Comparison of ENCODE assay signal across 12 mouse cellular contexts in genomic region chr7:114149564-114149963, GRCm38 (mm10).
"Had no signal": no experiment of that assay in that cellular context is flagged by ENCODE, and none has a peak within 500 bp of the region (broad histone marks: within the 10 kb centered on the region; RNA-seq: fewer than 3 reads in every experiment).

No protein-coding gene starts in this region.

- H3K4me1 ChIP-seq: limb, embryonic 12.5 days; limb, embryonic 15.5 days had no signal

- H3K9ac ChIP-seq: hindbrain, embryonic 15.5 days; limb, embryonic 12.5 days; limb, embryonic 15.5 days; liver, embryonic 14.5 days; midbrain, embryonic 13.5 days had no signal

- H3K27me3 ChIP-seq: hindbrain, embryonic 15.5 days; limb, embryonic 12.5 days; limb, embryonic 15.5 days; midbrain, embryonic 13.5 days had no signal

- H3K27ac ChIP-seq: hindbrain, embryonic 15.5 days; kidney, postnatal 0 days; limb, embryonic 12.5 days; limb, embryonic 15.5 days; liver, embryonic 14.5 days; midbrain, embryonic 13.5 days had no signal

- H3K36me3 ChIP-seq: hindbrain, embryonic 15.5 days; limb, embryonic 12.5 days; limb, embryonic 15.5 days; midbrain, embryonic 13.5 days had no signal

- H3K9me3 ChIP-seq: hindbrain, embryonic 15.5 days; limb, embryonic 12.5 days; limb, embryonic 15.5 days; midbrain, embryonic 13.5 days had no signal

- ATAC-seq: intestine, postnatal 0 days; midbrain, embryonic 13.5 days had no signal

- DNase-seq: left cerebral cortex, postnatal 4 days; lung, adult 2 months; lung, postnatal 4 days; thymus, adult 18-20 months; thymus, postnatal 36 days had no signal

- H3K4me2 ChIP-seq: hindbrain, embryonic 15.5 days; limb, embryonic 12.5 days; limb, embryonic 15.5 days; midbrain, embryonic 13.5 days had no signal

- H3K4me3 ChIP-seq: hindbrain, embryonic 15.5 days; limb, embryonic 12.5 days; limb, embryonic 15.5 days; midbrain, embryonic 13.5 days had no signal
